Mouse (Mus musculus): ENCODE measurements around the gene Prkce. TPM values are rescaled to one million over a fixed set of nuclear protein-coding genes. Genes with fewer than 3 reads are reported as not detected.

Gene Prkce
- polyA plus RNA-seq, 1 experiment from 2014 or later: 1.9 TPM

DNA sequence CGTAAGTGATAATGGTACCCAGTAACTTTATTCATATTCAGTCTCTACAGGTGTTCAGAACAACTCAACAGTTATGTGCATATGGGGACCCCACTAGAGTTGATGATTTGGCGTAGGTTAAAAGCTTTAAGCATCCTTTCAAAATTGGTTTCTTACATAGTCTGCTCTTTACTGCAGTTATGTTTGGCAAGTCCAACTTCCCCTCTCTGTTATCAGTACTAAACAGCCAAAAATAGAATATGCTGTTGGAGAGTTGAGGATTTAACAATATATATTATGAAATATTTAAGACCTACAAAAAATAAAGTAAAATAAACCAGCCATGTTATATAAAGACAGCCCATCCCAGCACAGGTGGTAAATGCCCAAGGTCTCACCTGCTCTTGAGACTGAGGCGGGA lies 187.3 kb downstream of the Prkce start:
- Histone ChIP-seq H3K4me3 (no peak overlapping the region), H3K9ac (no peak overlapping the region), H3K36me3 (no peaks in the 10 kb centered on the region), H3K9me3 (replicated peaks) (no peaks in the 10 kb centered on the region), H3K4me2 (no peak overlapping the region), H3K4me1 (peaks cover 22% of the 10 kb centered on the region; the same call in 1 of the 2 replicates), H3K27ac (no peak overlapping the region), H3K27me3 (replicated peaks) (no peaks in the 10 kb centered on the region)
- WGBS (ENCODE audit: insufficient replicate concordance): 62% methylated on average over 3 of the region's 3 CpGs
- ATAC-seq: no peak

DNA sequence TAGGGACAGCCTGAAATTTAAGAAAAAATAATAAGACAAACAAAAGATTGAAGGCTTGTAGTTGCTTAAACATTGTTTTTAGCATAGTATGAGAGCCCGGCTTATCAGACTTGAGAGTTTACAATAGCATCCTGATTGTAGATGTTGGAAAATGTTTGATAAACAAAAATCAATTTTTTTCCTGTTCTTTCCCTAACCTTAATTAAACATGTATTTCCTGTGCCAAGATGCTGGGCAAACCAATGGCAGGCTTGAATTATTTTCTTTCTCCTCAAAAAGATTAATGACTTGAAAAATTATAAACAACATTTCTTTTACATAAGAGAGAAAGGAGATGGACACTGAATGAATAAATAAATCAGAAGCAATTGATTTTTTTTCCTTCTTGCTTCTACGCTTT lies 187.7 kb downstream of the Prkce start:
- no peaks in the 10 kb centered on the region for H3K9me3 ChIP-seq (replicated peaks)
- WGBS (ENCODE audit: insufficient replicate concordance): 70% methylated on average over 2 of the region's 2 CpGs
- ATAC-seq: no peak
- H3K27me3 ChIP-seq (replicated peaks): no peaks in the 10 kb centered on the region
- no peak overlapping the region for H3K4me3 ChIP-seq
- no peak overlapping the region for H3K4me2 ChIP-seq
- peaks cover 22% of the 10 kb centered on the region; the same call in 1 of the 2 replicates for H3K4me1 ChIP-seq
- no peaks in the 10 kb centered on the region for H3K36me3 ChIP-seq
- H3K9ac ChIP-seq: no peak overlapping the region
- no peak overlapping the region for H3K27ac ChIP-seq

DNA sequence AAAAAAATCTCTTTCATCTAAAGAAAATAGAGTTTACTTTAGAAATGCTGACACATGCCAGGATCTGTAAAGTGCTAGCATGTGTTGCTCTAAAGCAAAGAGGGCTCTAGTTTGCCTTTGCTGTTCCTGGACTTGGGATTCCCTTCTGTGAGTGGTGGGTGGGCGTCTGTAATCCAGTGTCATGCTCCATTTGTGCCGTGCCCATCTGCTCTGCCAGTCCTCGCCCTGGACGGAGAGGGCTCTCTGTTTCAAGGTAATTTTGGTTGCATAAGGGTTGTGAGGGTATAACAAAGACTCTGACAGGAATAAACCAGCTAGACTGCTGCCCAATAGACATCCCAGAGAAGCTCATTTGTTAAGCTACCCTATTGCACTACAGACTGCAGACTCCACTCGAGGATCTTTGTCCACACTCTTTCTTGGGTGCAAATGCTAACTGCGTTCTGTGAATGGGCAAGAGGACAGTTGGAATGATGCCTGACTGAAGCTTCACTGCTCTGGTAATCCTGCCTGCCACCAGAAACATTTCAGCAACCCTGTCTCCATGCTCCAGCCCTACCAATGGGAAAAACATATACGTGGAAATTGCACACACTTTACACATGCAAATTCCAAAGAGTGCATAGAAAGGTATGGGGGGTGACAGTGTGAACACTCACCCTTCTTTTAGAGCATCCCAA lies 188.3 kb downstream of the Prkce start:
- 64% methylated on average over 7 of the region's 7 CpGs for WGBS (ENCODE audit: insufficient replicate concordance)
- Histone ChIP-seq H3K9ac (no peak overlapping the region), H3K36me3 (no peaks in the 10 kb centered on the region), H3K4me3 (no peak overlapping the region), H3K27ac (no peak overlapping the region), H3K9me3 (replicated peaks) (no peaks in the 10 kb centered on the region), H3K27me3 (replicated peaks) (no peaks in the 10 kb centered on the region), H3K4me1 (peaks cover 22% of the 10 kb centered on the region; the same call in 1 of the 2 replicates), H3K4me2 (no peak overlapping the region)
- no peak for ATAC-seq

DNA sequence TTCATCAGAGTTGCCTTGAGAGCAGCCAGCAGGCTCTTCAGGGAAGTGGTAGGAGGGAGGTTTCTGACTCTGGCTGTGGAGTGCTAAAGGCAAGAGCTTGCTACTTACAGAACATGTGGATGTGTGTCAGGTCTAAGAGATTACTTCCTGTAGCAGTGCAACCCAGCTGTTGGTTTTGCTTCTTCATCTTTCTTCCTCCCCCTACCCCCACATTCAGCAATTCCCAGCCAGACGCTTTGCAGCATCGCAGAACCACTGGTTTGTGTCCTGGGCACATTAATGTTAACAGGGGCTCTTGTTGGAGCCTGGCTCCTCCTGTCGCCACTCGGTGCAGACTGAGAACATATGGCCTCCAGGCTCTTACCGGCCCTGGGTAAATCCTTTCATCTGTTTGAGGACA lies 190.8 kb downstream of the Prkce start:
- H3K4me3 ChIP-seq: no peak overlapping the region
- no peak for ATAC-seq
- no peaks in the 10 kb centered on the region for H3K27me3 ChIP-seq (replicated peaks)
- WGBS (ENCODE audit: insufficient replicate concordance): 59% methylated on average over 5 of the region's 5 CpGs
- no peak overlapping the region for H3K9ac ChIP-seq
- peaks cover 22% of the 10 kb centered on the region; the same call in 1 of the 2 replicates for H3K4me1 ChIP-seq
- H3K27ac ChIP-seq: no peak overlapping the region
- H3K9me3 ChIP-seq (replicated peaks): no peaks in the 10 kb centered on the region
- H3K36me3 ChIP-seq: no peaks in the 10 kb centered on the region
- no peak overlapping the region for H3K4me2 ChIP-seq

DNA sequence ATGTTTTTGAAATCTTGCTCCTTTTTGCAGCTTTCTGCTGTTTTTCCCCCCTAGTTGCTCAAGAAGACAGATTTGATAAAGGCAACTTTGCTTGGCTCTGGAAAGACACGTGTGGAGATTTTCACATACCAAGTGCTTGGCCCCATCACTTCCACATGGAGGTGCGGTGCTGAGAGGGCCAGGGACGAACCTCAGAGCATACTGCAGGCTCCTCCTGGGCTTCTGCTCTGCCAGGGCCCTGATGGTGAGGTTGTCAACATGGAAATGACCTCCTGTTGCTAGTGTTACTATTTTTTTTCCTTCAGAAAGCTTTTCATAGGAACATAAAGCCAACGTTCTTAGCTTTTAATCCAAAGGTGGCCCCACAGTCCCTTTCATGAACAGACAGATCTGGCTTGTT lies 191.3 kb downstream of the Prkce start:
- Histone ChIP-seq H3K4me3 (no peak overlapping the region), H3K36me3 (no peaks in the 10 kb centered on the region), H3K4me1 (peaks cover 17% of the 10 kb centered on the region; the same call in 1 of the 2 replicates), H3K27me3 (replicated peaks) (no peaks in the 10 kb centered on the region), H3K4me2 (no peak overlapping the region), H3K9me3 (replicated peaks) (no peaks in the 10 kb centered on the region), H3K27ac (no peak overlapping the region), H3K9ac (no peak overlapping the region)
- 48% methylated on average over 4 of the region's 4 CpGs for WGBS (ENCODE audit: insufficient replicate concordance)
- ATAC-seq: no peak

DNA sequence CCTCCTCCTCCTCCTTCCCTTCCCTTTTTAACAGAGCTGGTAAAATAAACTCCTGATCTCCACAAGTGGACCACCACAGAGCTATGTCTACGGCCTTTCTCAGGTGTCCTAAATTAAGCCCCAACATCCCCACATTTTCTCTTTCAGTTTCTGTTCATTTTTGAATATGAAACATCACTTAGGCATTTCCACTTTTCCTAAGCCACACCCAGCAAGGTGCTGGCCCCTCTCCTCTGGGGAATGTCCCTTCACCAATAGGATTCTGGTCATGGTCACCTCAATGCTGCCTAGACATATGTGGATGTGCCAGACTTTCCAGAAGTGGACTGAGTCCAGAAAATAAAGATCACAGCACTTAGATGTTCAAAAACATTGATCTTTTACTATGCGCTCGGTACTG lies 193.3 kb downstream of the Prkce start:
- H3K9me3 ChIP-seq (replicated peaks): no peaks in the 10 kb centered on the region
- no peaks in the 10 kb centered on the region for H3K27me3 ChIP-seq (replicated peaks)
- H3K9ac ChIP-seq: no peak overlapping the region

DNA sequence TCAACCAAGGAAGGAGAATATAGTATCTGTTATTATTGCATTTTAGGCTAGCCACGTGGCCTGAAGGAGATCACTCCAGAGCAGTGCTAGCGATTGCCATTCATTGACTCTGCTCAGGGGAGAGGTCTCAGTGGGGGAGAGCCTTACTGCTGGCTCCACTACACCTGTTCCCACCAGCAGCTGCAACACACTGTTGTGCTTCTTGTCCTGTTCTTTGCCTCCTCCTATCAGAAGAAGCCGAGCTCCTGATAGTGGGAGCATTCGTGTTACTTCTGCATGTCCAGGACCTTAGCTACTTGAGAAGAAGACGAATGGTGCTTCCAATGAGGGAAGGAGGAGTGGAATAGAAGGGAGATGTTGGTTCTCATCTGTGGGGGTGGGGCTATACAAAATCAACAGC lies 195.8 kb downstream of the Prkce start:
- WGBS (ENCODE audit: insufficient replicate concordance): 56% methylated on average over 5 of the region's 5 CpGs

More for the DNA sequence above, 193.3 kb downstream of the Prkce start:
- no peaks in the 10 kb centered on the region for H3K36me3 ChIP-seq
- H3K4me1 ChIP-seq: 0 out of 2 replicates have a peak, but pooled peaks cover 8% of the 10 kb centered on the region
- no peak overlapping the region for H3K4me2 ChIP-seq
- H3K27ac ChIP-seq: no peak overlapping the region
- no peak overlapping the region for H3K4me3 ChIP-seq
- 85% methylated on average over 3 of the region's 3 CpGs for WGBS (ENCODE audit: insufficient replicate concordance)
- ATAC-seq: no peak

DNA sequence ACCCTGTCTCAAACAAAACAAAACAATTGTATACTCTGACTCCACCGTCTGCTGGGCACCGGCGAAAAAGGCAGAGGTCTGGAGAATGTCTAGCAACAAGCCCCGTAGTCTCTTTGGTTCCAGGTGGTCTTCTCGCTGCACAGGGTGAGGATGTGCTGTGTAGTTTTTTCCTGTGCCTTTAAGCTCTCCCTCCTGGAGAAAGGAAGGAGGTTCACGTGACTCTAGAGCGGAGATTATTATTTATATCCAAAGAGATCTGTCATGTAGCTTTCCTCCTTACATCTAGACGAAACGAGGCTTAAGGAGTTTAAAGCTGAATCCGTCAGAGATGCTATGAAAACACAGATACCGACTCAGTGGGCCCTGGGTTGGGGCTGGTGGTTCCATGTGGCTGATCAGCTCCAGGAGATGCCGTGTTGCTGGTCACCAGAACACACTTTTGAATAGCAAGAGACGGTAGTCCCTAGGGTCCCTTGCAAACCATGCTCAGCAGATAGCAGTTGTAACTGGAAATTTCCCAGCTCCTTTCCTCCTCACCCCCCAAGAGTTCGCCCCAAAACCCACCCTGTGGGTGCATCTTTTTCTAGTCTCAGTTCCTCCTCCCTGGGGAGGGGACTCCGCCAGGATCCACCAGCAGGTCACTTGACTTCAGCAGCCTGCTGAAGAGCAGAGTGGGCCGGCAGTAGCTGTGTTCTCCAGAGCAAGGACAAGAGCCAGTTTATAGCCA lies 196.9 kb downstream of the Prkce start:
- Histone ChIP-seq H3K9me3 (replicated peaks) (no peaks in the 10 kb centered on the region), H3K36me3 (no peaks in the 10 kb centered on the region), H3K9ac (no peak overlapping the region), H3K4me1 (no peaks in the 10 kb centered on the region), H3K4me2 (no peak overlapping the region), H3K27ac (no peak overlapping the region), H3K27me3 (replicated peaks) (no peaks in the 10 kb centered on the region), H3K4me3 (no peak overlapping the region)
- 68% methylated on average over 16 of the region's 16 CpGs for WGBS (ENCODE audit: insufficient replicate concordance)
- ATAC-seq: no peak

More for the DNA sequence above, 195.8 kb downstream of the Prkce start:
- Histone ChIP-seq H3K4me1 (0 out of 2 replicates have a peak, but pooled peaks cover 1% of the 10 kb centered on the region), H3K27ac (no peak overlapping the region), H3K4me2 (no peak overlapping the region), H3K4me3 (no peak overlapping the region), H3K9ac (no peak overlapping the region), H3K9me3 (replicated peaks) (no peaks in the 10 kb centered on the region), H3K27me3 (replicated peaks) (no peaks in the 10 kb centered on the region), H3K36me3 (no peaks in the 10 kb centered on the region)
- no peak for ATAC-seq

DNA sequence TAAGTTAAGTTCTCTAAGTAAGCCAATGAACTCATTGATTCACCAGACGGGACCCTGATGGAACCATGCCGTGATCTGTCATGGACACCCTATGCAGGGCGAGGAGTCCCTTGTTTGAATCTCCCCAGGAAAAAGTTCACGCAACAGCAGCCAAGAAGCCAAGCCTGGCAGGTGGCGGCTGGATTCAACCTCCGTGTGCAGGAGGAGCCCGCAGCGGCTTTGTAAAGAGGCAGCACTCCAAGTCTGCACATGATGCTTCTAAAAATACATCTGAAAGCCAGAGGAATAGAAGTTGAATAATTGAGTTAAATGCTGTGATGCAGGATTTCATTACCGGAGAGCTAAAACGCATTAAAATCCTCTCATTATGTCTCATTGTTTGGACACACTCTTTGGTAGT lies 199.3 kb downstream of the Prkce start:
- H3K4me3 ChIP-seq: no peak overlapping the region
- ATAC-seq: no peak
- 82% methylated on average over 10 of the region's 10 CpGs for WGBS (ENCODE audit: insufficient replicate concordance)

DNA sequence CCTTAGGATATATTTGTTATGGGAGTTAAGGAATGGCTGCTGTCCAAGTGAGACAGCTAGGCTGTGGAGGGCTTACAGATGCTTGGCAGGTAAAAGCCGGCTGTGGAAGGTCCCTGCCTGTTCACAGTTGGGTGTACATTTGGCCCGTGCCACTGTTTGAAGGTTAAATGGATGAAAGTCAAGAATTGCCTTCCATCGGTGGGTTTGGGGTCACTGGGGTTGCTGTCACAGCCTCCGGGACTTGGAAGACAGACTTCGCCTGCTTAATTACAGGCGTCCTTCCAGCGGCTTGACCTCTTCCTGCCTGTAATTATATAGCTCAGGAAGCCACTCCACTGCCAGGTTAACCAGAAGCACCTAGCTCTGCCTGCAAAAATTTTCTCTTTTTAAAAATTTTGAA lies 200.1 kb downstream of the Prkce start:
- H3K4me1 ChIP-seq: no peaks in the 10 kb centered on the region
- ATAC-seq: no peak
- WGBS (ENCODE audit: insufficient replicate concordance): 69% methylated on average over 7 of the region's 7 CpGs

More for the DNA sequence above, 199.3 kb downstream of the Prkce start:
- no peaks in the 10 kb centered on the region for H3K4me1 ChIP-seq
- H3K27ac ChIP-seq: no peak overlapping the region
- no peak overlapping the region for H3K4me2 ChIP-seq
- no peak overlapping the region for H3K9ac ChIP-seq
- no peaks in the 10 kb centered on the region for H3K27me3 ChIP-seq (replicated peaks)
- H3K9me3 ChIP-seq (replicated peaks): no peaks in the 10 kb centered on the region
- H3K36me3 ChIP-seq: no peaks in the 10 kb centered on the region

DNA sequence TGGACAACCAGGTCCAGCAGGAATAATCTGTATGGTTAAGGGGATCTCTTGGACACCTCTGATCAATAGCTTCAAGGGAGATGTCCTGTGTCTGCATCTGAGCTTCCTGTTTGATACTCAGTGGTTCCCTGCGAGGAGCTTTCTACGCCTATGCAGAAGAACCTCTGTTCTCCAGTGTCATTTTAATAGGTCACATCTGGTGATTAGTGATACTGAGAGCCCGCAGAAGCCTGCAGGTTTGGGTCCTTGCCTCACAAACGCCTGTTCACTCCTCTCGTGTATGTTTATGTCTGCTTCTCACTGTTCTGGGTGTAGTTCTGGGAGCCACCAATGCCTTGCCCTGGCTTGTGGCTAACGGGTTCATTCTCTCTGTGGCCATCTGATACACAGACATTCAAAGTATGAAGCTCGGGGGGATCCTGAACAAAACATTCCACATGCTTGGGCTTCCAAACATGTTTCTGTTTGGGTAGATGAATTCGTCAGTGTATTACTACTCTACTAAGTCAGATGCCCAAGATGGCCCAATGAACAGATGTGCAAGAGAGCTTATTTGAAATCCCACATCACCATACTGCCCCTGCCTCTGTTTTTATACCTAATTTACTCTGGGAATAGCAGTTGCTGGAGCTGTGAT lies 202.6 kb downstream of the Prkce start:
- no peaks in the 10 kb centered on the region for H3K4me1 ChIP-seq
- H3K9ac ChIP-seq: no peak overlapping the region
- H3K27me3 ChIP-seq (replicated peaks): no peaks in the 10 kb centered on the region
- ATAC-seq: no peak
- H3K4me3 ChIP-seq: no peak overlapping the region
- WGBS (ENCODE audit: insufficient replicate concordance): 52% methylated on average over 8 of the region's 8 CpGs
- H3K27ac ChIP-seq: no peak overlapping the region
- H3K9me3 ChIP-seq (replicated peaks): no peaks in the 10 kb centered on the region
- H3K36me3 ChIP-seq: no peaks in the 10 kb centered on the region
- no peak overlapping the region for H3K4me2 ChIP-seq

More for the DNA sequence above, 200.1 kb downstream of the Prkce start:
- H3K27ac ChIP-seq: no peak overlapping the region
- H3K36me3 ChIP-seq: no peaks in the 10 kb centered on the region
- no peak overlapping the region for H3K9ac ChIP-seq
- no peaks in the 10 kb centered on the region for H3K9me3 ChIP-seq (replicated peaks)
- H3K4me2 ChIP-seq: no peak overlapping the region
- no peaks in the 10 kb centered on the region for H3K27me3 ChIP-seq (replicated peaks)
- H3K4me3 ChIP-seq: no peak overlapping the region

DNA sequence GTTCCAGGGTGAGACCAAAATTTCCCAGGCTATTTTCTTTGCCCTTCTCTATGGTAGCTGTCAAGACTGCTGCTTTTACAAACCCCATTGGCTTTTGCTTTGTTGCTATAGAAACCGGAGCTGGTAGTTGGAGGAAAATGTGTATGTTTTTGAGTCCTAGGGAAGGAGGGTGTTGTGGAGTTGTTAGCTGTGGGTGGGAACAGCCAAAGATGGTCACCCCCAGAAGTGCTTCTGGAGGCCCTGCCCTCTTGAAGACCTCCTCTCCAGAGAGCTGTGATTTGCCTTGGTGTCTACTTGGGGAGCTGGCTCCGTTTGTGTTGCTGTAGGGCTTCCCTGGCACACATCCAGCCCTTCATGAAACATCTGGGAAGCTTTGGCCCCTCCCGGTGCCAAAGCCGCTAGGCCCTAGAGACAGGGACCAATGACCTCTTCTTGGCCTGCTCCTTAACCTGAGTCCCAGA lies 203.5 kb downstream of the Prkce start:
- Histone ChIP-seq H3K4me1 (no peaks in the 10 kb centered on the region), H3K9me3 (replicated peaks) (no peaks in the 10 kb centered on the region), H3K27ac (no peak overlapping the region), H3K36me3 (no peaks in the 10 kb centered on the region), H3K27me3 (replicated peaks) (no peaks in the 10 kb centered on the region), H3K9ac (no peak overlapping the region), H3K4me2 (no peak overlapping the region), H3K4me3 (no peak overlapping the region)
- 63% methylated on average over 4 of the region's 4 CpGs for WGBS (ENCODE audit: insufficient replicate concordance)
- no peak for ATAC-seq

Data from liver, embryonic 12.5 days (tissue).